Comparison of ENCODE assay signal across 15 mouse cellular contexts in the genomic region with DNA sequence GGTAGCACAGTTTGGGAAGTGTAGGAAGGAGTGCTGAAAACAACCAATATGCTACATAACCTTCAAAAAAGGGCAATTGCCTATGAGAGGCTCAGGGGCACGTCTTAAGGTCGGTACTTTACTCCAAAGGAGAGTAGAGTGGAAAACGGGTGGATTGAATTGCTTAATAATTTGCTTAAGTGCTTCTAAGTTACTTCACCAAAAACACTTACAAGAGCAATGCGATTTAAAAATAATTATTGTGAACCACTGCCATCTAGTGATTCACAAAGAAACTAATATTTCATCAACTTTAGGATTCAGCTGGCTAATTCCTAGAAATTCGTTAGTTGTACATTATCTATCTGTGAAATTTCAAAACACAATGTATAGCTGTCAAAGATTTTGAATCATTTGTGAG. TPM values are rescaled to one million over a fixed set of nuclear protein-coding genes. Genes with fewer than 3 reads are reported as not detected.
DNase-seq lines count a peak whose midpoint lies in the region; ATAC-seq and TF ChIP-seq lines count a peak whose summit lies in the region.
"Had no signal": no experiment of that assay in that cellular context is flagged by ENCODE, and none has a peak within 500 bp of the region (broad histone marks: within the 10 kb centered on the region; RNA-seq: fewer than 3 reads in every experiment).

No protein-coding gene starts in this region.

- H3K9ac ChIP-seq in embryonic facial prominence, embryonic 14.5 days (ENCODE audit: low read depth, low read length): no peak overlapping the region
- H3K9ac ChIP-seq in kidney, postnatal 0 days (ENCODE audit: low read depth, low read length): no peak overlapping the region
- no peak overlapping the region for H3K9ac ChIP-seq in kidney, embryonic 16.5 days (replicated peaks; ENCODE audit: low read length)
- H3K9ac ChIP-seq: embryonic facial prominence, embryonic 12.5 days; liver, embryonic 13.5 days; neural tube, embryonic 12.5 days had no signal

- no peaks in the 10 kb centered on the region for H3K4me1 ChIP-seq in embryonic facial prominence, embryonic 14.5 days (ENCODE audit: control insufficient read depth, insufficient read depth, low read length)
- no peaks in the 10 kb centered on the region for H3K4me1 ChIP-seq in embryonic facial prominence, embryonic 10.5 days
- H3K4me1 ChIP-seq in kidney, postnatal 0 days (replicated peaks; ENCODE audit: insufficient read depth, low read length): no peaks in the 10 kb centered on the region
- H3K4me1 ChIP-seq in kidney, embryonic 16.5 days (ENCODE audit: insufficient read depth, low read length): no peaks in the 10 kb centered on the region
- H3K4me1 ChIP-seq: embryonic facial prominence, embryonic 12.5 days; liver, embryonic 13.5 days; neural tube, embryonic 12.5 days had no signal

- no peak for ATAC-seq in embryonic facial prominence, embryonic 14.5 days (ENCODE audit: low read depth)
- no peak for ATAC-seq in kidney, postnatal 0 days (replicated peaks; ENCODE audit: low FRiP score, low read depth)
- ATAC-seq in kidney, embryonic 16.5 days (ENCODE audit: low FRiP score, low TSS enrichment): no peak

- 63% methylated on average over 5 of the region's 5 CpGs for WGBS in embryonic facial prominence, embryonic 14.5 days
- 70% methylated on average over 5 of the region's 5 CpGs for WGBS in embryonic facial prominence, embryonic 10.5 days
- 50% methylated on average over 5 of the region's 5 CpGs for WGBS in kidney, postnatal 0 days
- 61% methylated on average over 5 of the region's 5 CpGs for WGBS in kidney, embryonic 16.5 days

- no peak overlapping the region for H3K4me2 ChIP-seq in embryonic facial prominence, embryonic 14.5 days (ENCODE audit: low read depth, low read length)
- H3K4me2 ChIP-seq in kidney, postnatal 0 days (ENCODE audit: low read length): no peak overlapping the region
- H3K4me2 ChIP-seq in kidney, embryonic 16.5 days (replicated peaks; ENCODE audit: low read depth, low read length): no peak overlapping the region
- H3K4me2 ChIP-seq: embryonic facial prominence, embryonic 12.5 days; liver, embryonic 13.5 days; neural tube, embryonic 12.5 days had no signal

- no peaks in the 10 kb centered on the region for H3K36me3 ChIP-seq in embryonic facial prominence, embryonic 14.5 days (ENCODE audit: control insufficient read depth, insufficient read depth, low read length)
- no peaks in the 10 kb centered on the region for H3K36me3 ChIP-seq in embryonic facial prominence, embryonic 10.5 days (replicated peaks)
- H3K36me3 ChIP-seq in kidney, postnatal 0 days (ENCODE audit: insufficient read depth, low read length): no peaks in the 10 kb centered on the region
- no peaks in the 10 kb centered on the region for H3K36me3 ChIP-seq in kidney, embryonic 16.5 days (ENCODE audit: insufficient read depth, low read length)
- H3K36me3 ChIP-seq: embryonic facial prominence, embryonic 12.5 days; liver, embryonic 13.5 days; neural tube, embryonic 12.5 days had no signal

- no peak overlapping the region for H3K4me3 ChIP-seq in embryonic facial prominence, embryonic 14.5 days (ENCODE audit: low read depth, low read length)
- no peak overlapping the region for H3K4me3 ChIP-seq in embryonic facial prominence, embryonic 10.5 days
- H3K4me3 ChIP-seq in kidney, postnatal 0 days (replicated peaks; ENCODE audit: low read depth, low read length): no peak overlapping the region
- H3K4me3 ChIP-seq in kidney, embryonic 16.5 days (ENCODE audit: low read length): no peak overlapping the region
- H3K4me3 ChIP-seq: embryonic facial prominence, embryonic 12.5 days; liver, embryonic 13.5 days; neural tube, embryonic 12.5 days had no signal

- peak; percentile 51 for TF ChIP-seq CTCF in kidney, postnatal 0 days (IDR thresholded peaks at IDR 0.05; ENCODE audit: low read depth)

- H3K27ac ChIP-seq in embryonic facial prominence, embryonic 14.5 days (replicated peaks; ENCODE audit: low read depth, low read length): no peak overlapping the region
- H3K27ac ChIP-seq in embryonic facial prominence, embryonic 10.5 days (replicated peaks): no peak overlapping the region
- no peak overlapping the region for H3K27ac ChIP-seq in kidney, postnatal 0 days
- H3K27ac ChIP-seq in kidney, embryonic 16.5 days (ENCODE audit: low read length): no peak overlapping the region
- H3K27ac ChIP-seq: embryonic facial prominence, embryonic 12.5 days; liver, embryonic 13.5 days; neural tube, embryonic 12.5 days had no signal

- H3K27me3 ChIP-seq in embryonic facial prominence, embryonic 14.5 days (replicated peaks; ENCODE audit: control insufficient read depth, insufficient read depth, low read length): no peaks in the 10 kb centered on the region
- no peaks in the 10 kb centered on the region for H3K27me3 ChIP-seq in embryonic facial prominence, embryonic 10.5 days (replicated peaks; ENCODE audit: low read depth, poor library complexity, severe bottlenecking)
- H3K27me3 ChIP-seq in kidney, postnatal 0 days (ENCODE audit: insufficient read depth, low read length): no peaks in the 10 kb centered on the region
- no peaks in the 10 kb centered on the region for H3K27me3 ChIP-seq in kidney, embryonic 16.5 days (ENCODE audit: insufficient read depth, low read length)
- H3K27me3 ChIP-seq: embryonic facial prominence, embryonic 12.5 days; liver, embryonic 13.5 days; neural tube, embryonic 12.5 days had no signal

- DNase-seq in embryonic facial prominence, embryonic 14.5 days (ENCODE audit: low spot score): peak; percentile 26
- DNase-seq in embryonic facial prominence, embryonic 10.5 days (ENCODE audit: low spot score): no peak
- peak; percentile 54 for DNase-seq in kidney, postnatal 0 days (ENCODE audit: low spot score)
- DNase-seq in 416B (ENCODE audit: low read depth): peak; percentile 66
- DNase-seq in brain, embryonic 18.5 days (ENCODE audit: low read depth, low spot score): peak; percentile 1
- DNase-seq in right cerebral cortex, postnatal 36 days (ENCODE audit: low spot score in 2 of 2): no peak
- no peak for DNase-seq in frontal cortex, postnatal 25 days (ENCODE audit: low spot score in 2 of 2)
- DNase-seq: adrenal gland, postnatal 14 days; cerebellum, adult 2 months; kidney, postnatal 14 days; liver, embryonic 13.5 days; right cerebral cortex, adult 18-20 months had no signal

- no peaks in the 10 kb centered on the region for H3K9me3 ChIP-seq in embryonic facial prominence, embryonic 14.5 days (ENCODE audit: control insufficient read depth, low read length)
- H3K9me3 ChIP-seq in embryonic facial prominence, embryonic 10.5 days: no peaks in the 10 kb centered on the region
- H3K9me3 ChIP-seq in kidney, postnatal 0 days (replicated peaks; ENCODE audit: low read length): no peaks in the 10 kb centered on the region
- no peaks in the 10 kb centered on the region for H3K9me3 ChIP-seq in kidney, embryonic 16.5 days (ENCODE audit: low read length)
- H3K9me3 ChIP-seq: embryonic facial prominence, embryonic 12.5 days; liver, embryonic 13.5 days; neural tube, embryonic 12.5 days had no signal

RNA-seq across cellular contexts. Expression of gene Arl4a, which starts 35.8 kb away (rescaled TPM):
- polyA plus RNA-seq in embryonic facial prominence, embryonic 14.5 days (2014; fragmentation: Nextera tagmentation; extraction: Ambion mirVana): 88.3 and 91.6 TPM in 2 replicates
- polyA plus RNA-seq in embryonic facial prominence, embryonic 10.5 days (2016; fragmentation: Nextera tagmentation; extraction: Ambion mirVana): 23.5 and 23.8 TPM in 2 replicates
- 64.4 and 65.3 TPM in 2 replicates for polyA plus RNA-seq in kidney, postnatal 0 days (2015; fragmentation: Nextera tagmentation; extraction: Ambion mirVana)
- 46.4 and 47.0 TPM in 2 replicates for polyA plus RNA-seq in kidney, embryonic 16.5 days (2015; fragmentation: Nextera tagmentation; extraction: Ambion mirVana)

Comparison
In these comparisons a context has a peak if more than half of its experiments do, and no peak if none do; other contexts are left out.
1. DNase-seq: peak in embryonic facial prominence, embryonic 14.5 days (single experiment), kidney, postnatal 0 days (single experiment), 416B (single experiment) and brain, embryonic 18.5 days (single experiment); none in embryonic facial prominence, embryonic 10.5 days (single experiment), right cerebral cortex, postnatal 36 days (0 of 2) and frontal cortex, postnatal 25 days (0 of 2).